Mouse (Mus musculus) urinary bladder, postnatal 36 days (tissue): ENCODE data around the gene Jak2.

Source experiments
- DNase-seq, 2 experiments: peaks; one replicate each; pipeline ENCODE4 v3.0.0; 2022; ENCODE audit warnings: low spot score in 2 of 2, mixed read lengths in 1 of 2

The Jak2 gene

DNA sequence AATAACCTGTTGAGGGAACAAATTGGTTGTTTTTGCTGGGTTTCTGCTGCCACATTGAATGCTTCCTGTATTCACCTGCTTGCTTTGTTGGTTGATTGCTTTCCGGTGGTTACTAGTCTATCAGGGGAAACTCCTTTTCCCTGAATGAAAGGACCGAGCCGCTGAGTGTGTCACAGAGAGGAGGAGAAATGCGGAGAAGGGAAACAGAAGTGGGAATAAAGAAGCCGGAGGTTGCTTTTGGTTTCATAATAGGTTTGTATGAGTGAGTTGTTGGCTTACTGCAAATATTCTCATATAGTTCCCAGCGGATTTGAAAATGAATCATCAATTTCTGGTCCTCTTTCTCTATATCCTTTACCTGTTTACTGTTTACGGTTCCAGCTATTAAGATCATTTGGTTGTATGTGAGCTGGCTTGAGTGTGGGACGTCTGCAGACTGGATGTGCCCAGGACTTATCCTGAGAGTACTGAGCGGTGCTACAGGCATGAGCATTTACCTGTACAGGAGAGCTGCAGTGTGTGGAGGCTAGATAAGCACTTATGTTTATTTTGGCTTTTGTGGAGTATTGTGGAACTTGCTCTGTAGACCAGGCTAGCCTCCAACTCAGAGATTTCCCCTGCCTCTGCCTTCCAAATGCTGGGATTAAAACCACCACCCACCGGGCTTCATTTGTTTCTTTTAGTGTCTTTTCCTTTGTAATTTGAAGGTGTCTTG is 1.4 kb downstream of the Jak2 start:
- no peak for DNase-seq

DNA sequence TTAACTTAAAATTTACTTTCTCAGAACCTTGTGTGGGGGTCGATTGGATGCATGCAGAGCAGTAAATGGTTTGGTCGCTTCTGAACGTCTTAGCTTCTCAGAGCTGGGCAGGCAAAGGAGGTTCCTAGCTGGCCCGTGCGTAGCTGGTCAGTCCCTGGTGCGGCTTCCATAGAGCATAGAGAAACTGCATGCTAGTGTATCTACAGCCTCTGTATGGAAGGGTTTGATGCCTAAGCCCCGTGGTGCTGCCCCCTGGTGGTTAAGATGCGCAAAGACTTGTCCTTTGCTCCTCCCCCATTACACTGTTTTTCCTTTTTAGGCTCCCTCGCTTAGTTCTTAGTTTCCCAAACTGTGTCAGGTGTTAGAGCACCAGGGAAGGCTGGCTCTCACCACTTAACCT is 2.1 kb downstream of the Jak2 start:
- peak; percentile 72 to 86 for DNase-seq

DNA sequence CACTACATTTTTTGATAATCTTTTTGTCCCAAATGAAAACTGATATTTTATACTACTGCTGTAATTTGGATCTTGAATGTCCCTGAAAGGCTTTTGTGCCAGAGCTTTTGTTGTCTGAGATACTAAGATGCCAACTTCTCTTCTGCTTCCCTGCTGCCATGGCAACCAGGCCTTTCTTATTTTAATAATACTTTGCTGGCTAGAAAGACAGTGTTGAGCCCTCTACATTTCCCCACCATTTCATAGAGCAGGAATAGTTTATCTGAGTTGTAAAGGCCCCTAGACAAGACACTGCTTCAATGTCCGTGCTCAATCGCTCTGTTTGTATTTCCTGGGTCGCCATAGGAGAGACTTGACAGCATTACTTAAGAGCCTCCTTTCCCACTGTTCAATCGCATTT is 3.0 kb downstream of the Jak2 start:
- no peak for DNase-seq

DNA sequence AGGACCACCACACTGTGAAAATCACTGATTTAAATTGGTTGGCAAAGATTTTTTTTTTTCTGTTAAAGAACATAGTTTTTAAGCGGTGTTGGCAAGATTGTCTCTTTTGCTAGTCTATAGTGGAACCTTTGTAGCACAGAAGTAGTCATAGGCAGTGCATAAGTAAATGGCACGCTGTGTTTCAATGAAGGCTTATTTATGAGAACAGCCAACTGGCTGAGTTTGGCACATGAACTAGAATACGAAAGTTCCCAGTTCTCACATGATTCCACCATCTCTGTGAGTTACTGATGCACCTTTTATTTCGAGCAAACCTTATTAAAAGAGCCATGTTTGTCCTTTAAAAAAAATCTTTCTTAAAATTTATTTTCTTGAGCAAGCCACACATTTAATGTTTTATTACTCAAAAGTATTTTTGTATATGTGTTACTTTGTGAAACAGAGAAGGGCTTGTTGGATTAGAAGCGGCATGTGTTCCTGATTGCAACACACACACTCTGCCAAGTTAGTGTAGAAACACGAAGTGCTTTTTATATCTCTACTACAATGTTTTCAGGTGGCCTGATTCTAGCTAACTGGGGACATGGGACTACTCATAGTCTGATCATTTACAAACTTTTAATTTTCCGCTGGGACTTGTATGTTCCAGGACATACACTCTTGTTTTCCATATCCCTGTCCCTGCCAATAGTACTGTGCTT is 3.8 kb downstream of the Jak2 start:
- no peak for DNase-seq

DNA sequence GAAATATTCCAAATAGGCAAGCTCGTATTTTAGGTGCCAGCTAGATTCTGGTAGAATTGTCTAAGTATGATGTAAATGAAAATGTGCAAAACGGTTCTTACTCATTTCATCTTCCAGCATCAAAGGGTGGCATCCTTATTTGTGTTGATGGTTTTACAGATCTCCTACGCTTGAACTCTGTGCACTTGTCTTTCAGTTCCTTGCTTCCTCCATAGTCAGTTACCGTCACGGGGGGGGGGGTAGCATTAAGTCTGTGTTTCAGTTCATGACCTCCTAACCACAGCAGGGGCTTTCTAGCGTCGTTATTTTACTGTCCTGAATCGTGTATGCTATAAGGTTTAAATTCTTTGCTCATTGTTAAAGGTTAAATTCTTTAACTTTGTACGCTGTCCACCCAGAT is 10.0 kb downstream of the Jak2 start:
- no peak for DNase-seq

DNA sequence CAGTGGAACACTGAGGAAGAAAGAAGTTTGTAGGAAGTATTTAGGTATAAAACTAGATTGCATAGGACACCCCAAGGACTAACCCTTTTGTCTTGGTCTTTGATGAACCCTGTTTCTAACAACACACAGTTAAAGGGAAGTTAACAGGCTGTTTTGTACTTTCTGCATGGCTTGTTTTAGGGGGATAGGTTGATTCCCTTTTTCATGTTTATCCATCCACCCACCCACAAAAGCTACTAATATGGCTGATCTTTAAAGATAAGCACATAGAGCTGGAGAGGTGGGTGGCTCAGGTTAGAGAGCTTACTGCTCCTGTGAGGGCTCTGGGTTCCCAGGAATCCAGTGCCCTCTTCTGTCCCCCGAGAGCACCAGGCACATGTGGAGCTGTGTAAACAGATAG is 11.9 kb downstream of the Jak2 start:
- no peak for DNase-seq

DNA sequence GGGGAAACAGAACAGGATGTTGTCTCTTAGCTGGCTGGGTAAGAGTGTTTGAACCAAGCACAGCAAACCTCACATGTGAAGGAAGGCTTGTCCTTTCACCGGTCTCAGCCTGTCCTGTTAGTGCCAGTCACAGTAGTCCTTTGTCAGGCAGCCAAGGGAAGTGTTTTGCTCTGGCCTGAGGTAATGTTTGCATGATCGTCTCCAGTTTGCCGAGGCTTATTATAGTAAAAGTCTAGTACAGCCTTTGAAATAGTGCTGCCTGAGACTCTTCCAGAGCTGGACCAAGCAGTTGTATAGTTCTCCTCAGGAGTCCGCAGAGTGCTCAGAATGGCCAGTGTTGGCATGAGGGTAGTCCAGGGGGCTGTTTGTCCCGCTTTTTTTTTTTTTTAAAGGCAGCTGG is 13.9 kb downstream of the Jak2 start:
- peak in 1 of 2 experiments; percentile 48 for DNase-seq

DNA sequence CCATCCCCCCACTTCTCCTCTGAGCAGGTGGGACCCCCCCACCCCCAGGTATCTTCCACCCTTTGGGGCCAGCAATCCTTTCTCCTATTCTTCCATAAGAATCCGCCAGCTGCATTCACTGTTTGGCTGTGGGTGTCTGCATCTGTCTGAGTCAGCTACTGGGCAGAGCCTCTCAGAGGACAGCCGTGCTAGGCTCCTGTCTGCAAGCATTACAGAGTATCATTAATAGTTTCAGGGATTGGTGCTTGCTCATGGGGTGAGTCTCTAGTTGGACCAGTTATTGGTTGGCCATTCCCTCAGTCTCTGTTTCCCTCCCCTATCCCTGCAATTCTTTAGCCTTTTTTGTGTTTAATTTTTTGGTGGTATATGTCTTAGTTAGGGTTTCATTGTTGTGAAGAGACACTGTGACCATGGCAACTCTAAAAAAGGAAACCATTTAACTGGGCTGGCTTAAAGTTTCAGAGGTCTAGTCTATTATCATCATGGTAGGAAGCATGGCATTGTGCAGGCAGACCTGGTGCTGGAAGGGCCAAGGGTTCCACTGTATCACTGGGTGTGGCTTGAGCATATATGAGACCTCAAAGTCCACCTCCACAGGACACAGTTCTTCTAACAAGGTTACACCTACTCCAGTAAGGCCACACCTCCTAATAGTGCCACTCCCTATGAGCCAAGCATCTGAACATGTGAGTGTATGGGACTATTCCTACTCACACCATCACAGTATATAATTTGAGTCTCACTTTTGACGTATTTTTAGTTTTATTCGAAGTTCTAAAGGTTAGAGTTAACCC is 15.6 kb downstream of the Jak2 start:
- no peak for DNase-seq

DNA sequence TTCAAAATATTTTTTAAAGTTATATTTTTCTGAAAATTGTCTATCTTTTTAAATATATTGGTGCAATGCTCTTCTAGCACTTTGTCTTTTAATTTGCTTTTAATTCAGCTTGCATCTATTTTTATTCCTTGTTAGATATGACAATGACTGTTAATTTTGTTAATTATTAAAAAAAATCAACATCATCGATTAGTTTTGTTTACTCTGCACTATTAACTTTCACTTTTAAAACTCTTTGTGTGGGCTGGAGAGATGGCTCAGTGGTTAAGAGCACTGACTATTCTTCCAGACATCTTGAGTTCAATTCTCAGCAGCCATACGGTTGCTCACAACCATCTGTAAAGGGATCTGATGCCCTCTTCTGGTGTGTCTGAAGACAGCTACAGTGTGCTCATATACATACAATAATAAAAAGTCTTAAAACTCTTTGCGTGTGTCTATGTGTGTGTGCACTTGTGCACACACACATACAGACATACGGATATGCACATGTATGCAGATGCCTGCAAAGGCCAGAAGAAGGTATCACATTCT is 17.2 kb downstream of the Jak2 start:
- no peak for DNase-seq

DNA sequence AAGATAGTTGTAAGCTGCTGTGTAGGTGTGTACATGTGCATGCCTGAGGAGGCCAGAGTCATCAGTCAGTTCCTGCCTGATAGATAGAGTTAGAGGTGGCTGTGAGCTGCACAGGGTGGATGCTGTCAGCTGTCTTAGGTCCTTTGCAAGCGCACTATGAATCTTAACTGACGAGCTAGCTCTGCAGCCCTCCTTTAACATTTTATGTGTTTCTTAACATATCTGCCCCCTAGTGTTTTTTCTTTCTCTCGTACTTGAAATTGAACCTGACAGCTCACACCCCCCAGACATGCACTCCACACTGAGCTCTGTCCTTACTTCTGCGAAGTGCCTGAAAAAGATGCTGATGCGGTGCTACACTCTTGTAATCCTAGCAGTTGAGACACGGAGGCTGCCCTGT is 18.6 kb downstream of the Jak2 start:
- DNase-seq: no peak

DNA sequence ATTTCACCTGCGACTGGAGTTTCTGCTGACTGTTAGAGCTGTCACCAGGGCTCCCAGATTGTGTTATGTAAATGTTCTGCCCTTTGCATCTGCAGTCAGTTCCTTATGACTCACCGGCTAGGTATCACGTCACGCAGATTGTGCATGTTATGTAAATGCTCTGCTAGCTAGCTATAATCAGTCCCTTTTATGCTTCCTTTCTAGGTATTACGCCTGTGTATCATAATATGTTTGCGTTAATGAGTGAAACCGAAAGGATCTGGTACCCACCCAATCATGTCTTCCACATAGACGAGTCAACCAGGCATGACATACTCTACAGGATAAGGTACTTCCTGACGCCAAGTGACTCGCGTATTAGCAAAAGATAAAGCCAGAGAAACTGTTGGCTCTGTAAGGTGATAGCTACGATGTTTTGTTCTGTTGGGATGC is 19.5 kb downstream of the Jak2 start:
- DNase-seq: peak in 1 of 2 experiments; percentile 44

DNA sequence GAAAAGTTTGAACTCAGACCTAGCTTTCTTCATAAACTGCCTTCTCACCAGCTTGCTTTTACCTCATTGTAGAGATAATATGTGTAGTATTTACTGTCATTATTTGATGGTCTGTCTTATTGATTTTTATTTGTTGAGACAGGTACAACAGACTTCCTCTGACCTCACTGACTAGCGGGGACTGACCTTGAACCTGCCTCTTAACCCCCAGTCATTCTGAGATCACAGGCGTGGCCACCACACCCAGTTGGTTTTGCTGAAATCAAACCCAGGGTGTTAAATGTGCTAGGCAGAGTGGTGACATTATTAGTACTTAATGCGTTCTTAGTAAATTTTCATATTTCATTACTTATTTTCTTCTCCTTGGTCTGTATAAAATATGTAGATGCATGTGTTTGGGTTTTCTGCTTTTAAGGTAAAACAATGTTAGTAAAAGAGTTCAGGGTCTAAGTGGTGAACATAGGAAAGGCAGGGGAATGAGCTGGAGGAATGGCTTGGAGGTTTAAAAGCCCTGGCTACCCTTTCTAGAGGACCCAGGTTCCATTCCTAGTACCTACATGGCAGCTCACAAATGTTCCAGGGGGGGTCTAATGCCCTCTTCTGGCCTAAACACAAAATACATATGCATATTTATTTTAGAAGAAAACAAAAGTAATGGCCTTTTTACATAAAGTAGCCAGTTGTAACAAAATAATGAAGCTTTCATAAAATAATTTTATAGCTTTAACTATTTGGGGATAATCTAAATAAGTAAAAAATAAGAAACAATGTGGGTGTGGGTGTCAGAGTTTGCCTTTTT is 20.6 kb downstream of the Jak2 start:
- no peak for DNase-seq

DNA sequence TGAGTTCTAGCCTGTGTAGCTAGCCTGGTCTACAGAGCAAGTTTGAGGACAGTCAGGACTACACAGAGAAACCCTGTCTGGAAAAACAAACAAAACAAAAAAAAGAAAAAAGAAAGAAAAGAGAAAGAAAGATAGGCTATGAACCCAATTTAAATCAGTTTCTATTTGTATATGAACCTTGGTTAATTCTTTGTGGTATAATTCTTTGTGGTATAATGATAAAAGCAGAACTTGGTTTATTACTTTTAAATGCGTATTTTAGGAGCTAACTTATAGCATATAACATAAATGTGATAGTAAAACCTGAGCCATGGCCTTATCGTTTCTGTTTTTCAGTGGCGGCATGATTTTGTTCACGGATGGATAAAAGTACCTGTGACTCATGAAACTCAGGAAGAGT is 24.8 kb downstream of the Jak2 start:
- no peak for DNase-seq

DNA sequence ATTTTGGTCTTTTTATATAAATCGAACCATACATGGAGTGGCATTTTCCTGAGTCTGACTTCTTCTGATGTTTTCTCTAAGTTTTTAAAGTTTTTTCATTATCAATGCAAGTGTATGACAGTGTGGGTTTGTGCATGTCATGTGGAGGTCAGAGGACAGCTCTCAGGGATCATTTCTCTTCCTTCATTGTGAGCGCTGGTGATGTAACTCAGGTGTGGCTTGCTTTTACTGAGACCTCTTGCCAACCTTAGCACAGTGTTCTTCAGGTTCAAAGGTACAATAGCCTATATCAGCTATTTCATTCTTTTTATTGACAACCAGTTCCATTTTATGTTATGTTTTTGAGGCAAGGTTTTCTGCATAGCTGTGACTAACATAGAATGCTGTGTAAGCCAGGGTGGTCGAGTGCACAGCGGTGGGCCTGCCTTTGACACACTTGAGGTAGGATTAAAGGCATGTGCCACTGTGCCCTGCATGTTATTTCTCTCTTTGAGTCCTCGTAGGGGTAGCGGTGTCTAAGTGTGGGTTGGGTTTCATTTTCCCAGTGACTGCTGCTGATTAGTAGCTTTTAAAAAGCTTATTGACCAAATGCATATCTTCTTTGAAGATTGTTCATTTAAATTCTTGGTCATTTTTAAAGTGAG is 27.4 kb downstream of the Jak2 start:
- DNase-seq: no peak

DNA sequence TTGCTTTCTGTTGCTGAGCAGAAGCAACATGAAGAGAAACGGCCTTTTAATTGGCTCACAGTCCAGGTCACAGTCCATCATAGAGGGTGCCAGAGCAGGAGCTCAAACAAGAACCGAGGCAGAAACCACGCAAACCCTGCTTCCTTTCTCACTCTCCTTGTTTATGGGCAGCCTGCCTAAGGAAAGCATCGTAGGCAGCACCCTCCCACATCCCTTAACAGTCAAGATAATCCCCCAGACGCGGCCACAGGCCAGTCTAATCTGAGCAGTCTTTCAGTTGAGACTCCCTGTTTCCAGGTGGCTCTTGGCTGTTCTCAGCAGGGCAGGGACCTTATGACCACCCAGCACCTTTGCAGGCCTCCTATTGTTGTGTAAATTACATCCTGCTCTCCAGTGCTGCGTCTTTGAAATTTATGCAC is 33.8 kb downstream of the Jak2 start:
- no peak for DNase-seq

DNA sequence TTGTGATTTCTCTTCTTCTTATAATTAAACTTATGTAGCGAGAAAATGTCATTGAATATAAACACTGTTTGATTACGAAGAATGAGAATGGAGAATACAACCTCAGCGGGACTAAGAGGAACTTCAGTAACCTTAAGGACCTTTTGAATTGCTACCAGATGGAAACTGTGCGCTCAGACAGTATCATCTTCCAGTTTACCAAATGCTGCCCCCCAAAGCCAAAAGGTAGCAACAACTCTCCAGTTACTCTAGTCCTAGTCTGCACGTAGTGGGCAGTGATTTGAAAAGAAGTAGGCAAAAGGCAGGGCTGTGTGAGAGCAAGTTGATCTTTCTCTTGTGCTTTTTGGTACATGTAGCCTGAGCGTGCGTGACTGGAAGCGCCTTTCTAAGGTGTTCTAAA is 36.2 kb downstream of the Jak2 start:
- DNase-seq: no peak

DNA sequence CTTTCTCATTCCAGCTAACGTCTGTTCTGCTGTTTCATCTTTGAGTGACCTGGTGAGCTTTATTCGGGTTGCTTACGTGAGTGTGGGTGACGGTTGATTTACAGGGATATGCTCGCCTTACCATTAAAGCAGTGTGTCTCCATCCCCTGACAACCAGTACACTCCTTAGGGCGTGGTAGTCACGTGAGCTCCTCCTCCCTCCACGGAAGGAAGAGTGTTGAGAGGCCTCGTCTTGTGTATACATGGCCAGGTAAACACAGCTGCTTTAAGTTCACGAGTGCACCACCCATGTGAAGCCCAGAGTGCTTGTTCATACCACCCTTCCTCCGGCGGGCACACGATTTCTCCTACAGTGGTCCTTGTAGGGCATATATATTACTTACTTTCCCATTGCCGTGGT is 39.9 kb downstream of the Jak2 start:
- no peak for DNase-seq

DNA sequence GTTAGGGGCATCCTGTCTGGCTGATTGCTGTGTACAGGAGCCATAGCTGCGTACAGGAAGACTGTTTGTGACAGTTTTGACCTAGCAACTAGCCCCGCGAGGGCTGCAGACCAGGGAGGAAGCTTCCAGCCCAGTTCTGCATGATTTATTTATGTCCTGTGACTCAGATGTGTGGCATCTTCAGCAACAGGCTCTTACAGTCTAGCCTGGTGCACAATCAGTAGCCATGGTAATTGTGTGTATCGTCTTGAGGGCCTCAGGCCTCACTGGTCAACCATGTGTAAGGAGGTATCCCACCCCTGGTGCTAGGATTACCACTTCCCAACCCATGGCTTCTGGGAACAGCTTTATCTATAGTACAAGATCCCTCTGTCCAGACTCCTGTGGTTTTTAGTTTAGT is 40.9 kb downstream of the Jak2 start:
- DNase-seq: no peak

DNA sequence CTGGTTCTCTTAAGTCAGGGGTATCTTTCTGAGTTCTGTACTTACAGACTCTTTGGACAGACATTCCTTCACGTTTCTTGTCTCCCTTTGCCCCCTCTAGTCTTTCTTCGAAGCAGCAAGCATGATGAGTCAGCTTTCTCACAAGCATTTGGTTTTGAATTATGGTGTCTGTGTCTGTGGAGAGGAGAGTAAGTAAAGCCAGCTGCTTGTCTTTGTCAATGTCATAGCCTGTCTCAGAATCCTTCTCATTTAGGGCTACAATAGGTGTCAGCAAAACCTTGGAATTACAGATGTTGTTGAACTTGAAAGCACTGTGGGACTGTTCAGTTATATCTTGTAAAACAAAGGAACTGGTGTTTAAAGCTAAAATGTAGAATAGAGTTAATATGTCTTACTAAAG is 43.1 kb downstream of the Jak2 start:
- no peak for DNase-seq

DNA sequence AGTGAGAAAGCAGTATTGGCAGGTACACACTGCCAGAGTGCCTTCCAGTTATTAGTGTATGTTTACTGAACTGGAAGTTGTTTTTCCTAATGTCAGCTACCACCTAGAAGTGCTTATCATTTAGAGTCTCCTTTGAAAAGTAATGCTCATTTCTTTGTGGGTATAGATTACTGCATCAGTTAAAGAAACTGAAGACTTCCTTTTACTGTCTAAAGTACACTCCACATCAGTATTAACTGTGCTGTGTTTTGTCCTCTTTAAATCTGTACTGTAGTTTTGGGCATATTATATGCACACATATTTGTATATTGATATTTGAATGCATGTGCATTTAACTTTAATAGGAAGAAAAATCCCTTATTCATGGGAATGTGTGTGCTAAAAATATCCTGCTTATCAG is 44.5 kb downstream of the Jak2 start:
- DNase-seq: no peak

DNA sequence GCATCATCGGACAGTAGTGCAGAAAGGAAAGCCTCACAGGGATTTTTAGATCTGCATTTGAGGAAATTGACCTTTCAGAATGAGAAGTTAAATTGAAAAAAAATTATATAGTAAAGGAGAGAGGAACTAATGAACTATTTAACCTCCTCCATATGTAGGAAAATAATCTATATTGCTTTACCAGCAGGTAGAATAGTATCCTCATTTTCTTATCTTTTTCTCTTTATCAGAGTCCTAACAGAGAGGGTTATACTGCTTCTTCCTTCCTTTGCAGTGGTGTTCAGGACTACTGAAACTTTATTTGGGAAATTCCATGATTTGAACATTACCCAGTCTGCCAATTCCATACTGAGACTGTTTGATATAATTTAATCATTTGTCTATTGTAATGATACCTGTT is 45.7 kb downstream of the Jak2 start:
- no peak for DNase-seq
